Mouse (Mus musculus) ovary, postnatal 10 days (tissue): ENCODE data around the gene Tagln.

Experiments used
- DNase-seq: peaks from one replicate; pipeline ENCODE4 v3.0.0; 2022; ENCODE audit warnings: low spot score

The Tagln gene

GRCm38 (mm10) chr9:45935628-45936210 is at the start of gene Tagln:
Gene Tagln (minus strand): TSS chr9:45936058.
- no peak for DNase-seq

GRCm38 (mm10) chr9:45985229-45985567 is 49.3 kb upstream of the Tagln start:
- DNase-seq = no peak

- peak; percentile 83 for DNase-seq
Observed at GRCm38 (mm10) chr9:45984409-45985228, 48.8 kb upstream of the Tagln start.

GRCm38 (mm10) chr9:45983676-45984408 is 48.0 kb upstream of the Tagln start:
- DNase-seq = peak; percentile 24

GRCm38 (mm10) chr9:45981331-45981730 is 45.5 kb upstream of the Tagln start:
- no peak for DNase-seq

GRCm38 (mm10) chr9:45980611-45981010 is 44.8 kb upstream of the Tagln start:
- DNase-seq = no peak

GRCm38 (mm10) chr9:45979778-45980177 is 43.9 kb upstream of the Tagln start:
- DNase-seq = no peak

- no peak for DNase-seq
Observed at GRCm38 (mm10) chr9:45976884-45977283, 41.0 kb upstream of the Tagln start.

GRCm38 (mm10) chr9:45963577-45963976 is 27.7 kb upstream of the Tagln start:
- no peak for DNase-seq

- no peak for DNase-seq
Observed at GRCm38 (mm10) chr9:45961855-45962254, 26.0 kb upstream of the Tagln start.

GRCm38 (mm10) chr9:45959661-45960060 is 23.8 kb upstream of the Tagln start:
- no peak for DNase-seq

- no peak for DNase-seq
Observed at GRCm38 (mm10) chr9:45958851-45959250, 23.0 kb upstream of the Tagln start.

GRCm38 (mm10) chr9:45958023-45958670 is 22.3 kb upstream of the Tagln start:
- no peak for DNase-seq

GRCm38 (mm10) chr9:45955107-45955963 is 19.5 kb upstream of the Tagln start, which contains the start of gene Sidt2:
Gene Sidt2 (minus strand): TSS chr9:45955258.
- peak; percentile 67 for DNase-seq

GRCm38 (mm10) chr9:45954294-45955106 is 18.6 kb upstream of the Tagln start:
- peak; percentile 46 for DNase-seq

GRCm38 (mm10) chr9:45953511-45954293 is 17.8 kb upstream of the Tagln start:
- no peak for DNase-seq

GRCm38 (mm10) chr9:45952890-45953289 is 17.0 kb upstream of the Tagln start:
- DNase-seq = no peak

- DNase-seq = no peak
Observed at GRCm38 (mm10) chr9:45952057-45952456, 16.2 kb upstream of the Tagln start.

- no peak for DNase-seq
Observed at GRCm38 (mm10) chr9:45946872-45947183, 11.0 kb upstream of the Tagln start.
